Mouse (Mus musculus): ENCODE measurements around the gene Dnase2b. TPM values are rescaled to one million over a fixed set of nuclear protein-coding genes. Genes with fewer than 3 reads are reported as not detected.

The Dnase2b gene
- total RNA-seq, 2 experiments from 2014 or later, result not detected

DNA sequence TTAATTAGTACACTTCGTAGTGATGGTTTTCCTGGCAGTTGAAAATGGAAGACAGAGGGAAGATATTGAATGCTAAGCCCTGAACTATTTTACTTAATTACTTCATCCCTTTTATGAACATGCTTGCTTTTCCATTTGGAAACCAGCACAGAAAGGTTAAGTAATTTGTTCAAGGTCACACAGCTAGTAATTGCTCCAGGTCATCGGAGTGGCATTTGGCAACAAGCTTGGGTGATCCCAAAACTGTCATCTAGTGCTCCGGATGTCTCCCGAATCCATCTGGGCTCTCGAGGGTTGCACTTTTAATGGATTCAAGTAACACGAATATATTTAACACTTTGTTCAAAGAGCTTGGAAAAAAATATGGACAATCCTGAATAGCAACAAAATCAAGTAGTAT is 44.5 kb downstream of the Dnase2b start:
- no peak for DNase-seq (ENCODE audit: low spot score in 2 of 2)

DNA sequence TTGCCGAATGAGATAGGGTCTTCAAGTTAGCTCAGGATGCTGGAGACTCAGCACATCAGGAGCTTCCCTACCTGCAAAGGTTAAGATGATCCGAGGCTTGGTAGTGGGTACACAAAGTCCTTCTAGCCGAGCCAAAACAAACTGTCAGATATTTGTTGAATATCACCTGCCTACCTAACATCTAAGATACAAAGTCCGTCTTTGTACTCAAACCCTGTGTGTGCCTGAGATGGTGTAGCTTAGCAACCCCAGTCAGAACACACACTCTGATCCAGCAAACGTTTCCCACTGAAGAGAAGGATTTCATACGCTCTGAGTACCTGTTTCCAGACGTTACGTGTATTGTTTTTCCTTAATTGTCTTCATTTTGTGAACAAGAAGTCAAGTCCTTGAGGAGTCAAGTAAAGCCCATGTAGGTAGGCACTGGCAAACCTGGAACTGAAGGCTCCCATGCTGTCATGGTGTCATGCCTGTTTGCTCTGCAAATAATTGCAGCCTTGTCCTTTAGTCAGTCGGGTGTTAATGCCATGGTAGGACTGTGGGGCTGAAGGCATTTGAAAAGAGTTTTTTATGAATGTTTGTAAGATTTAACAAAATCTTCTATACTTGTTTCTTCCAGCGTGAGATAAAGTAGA is 45.1 kb downstream of the Dnase2b start, which contains the start of gene Uox:
Gene Uox, plus strand, starts transcription at position 279 of the 635 bp plus-strand sequence.
- no peak for DNase-seq (ENCODE audit: low spot score in 2 of 2)

- DNase-seq (ENCODE audit: low spot score in 2 of 2), result no peak
These were observed 45.8 kb downstream of the Dnase2b start for GRCm38 (mm10) chr3:146569594-146569993.

- DNase-seq (ENCODE audit: low spot score in 2 of 2), result no peak
These were observed 47.4 kb downstream of the Dnase2b start for GRCm38 (mm10) chr3:146567884-146568530.

DNA sequence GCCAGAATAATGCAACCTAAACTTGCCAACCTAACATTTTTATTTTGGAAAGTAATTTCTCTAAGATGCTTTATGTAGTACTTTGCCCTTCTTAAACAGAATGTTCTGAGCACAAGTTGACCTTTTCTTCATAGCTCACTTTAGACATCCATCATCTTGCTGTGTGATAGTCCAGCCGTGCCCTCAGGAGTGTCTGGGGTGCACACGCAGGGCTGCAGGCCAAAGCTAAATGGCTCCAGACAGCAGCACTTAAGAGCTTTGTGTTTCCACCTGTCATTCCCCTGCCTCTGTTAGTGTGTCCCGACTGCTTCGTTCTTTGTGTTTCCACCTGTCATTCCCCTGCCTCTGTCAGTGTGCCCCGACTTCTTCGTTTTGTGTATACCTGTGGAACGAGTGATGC is 48.0 kb downstream of the Dnase2b start:
- DNase-seq (ENCODE audit: low spot score in 2 of 2), result no peak

DNA sequence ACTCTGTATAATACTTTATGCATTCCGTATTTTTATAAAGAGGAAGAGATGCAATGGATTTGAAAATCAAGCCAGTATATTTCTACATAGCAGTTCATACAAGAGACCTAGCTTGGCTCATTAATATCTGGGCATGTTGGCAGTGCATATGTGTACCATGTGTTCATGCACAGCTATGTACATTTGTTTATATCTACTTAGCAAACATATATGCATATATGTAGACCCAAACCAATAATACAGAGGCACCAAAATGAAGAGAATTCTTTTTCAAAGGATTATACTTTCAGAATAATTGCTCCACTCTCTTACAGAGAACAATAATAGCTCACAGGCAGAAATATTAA is 50.4 kb downstream of the Dnase2b start:
- DNase-seq (ENCODE audit: low spot score in 2 of 2), result no peak

- peak; percentile 89 to 90 for DNase-seq (ENCODE audit: low spot score in 2 of 2)
These were observed 50.9 kb downstream of the Dnase2b start for GRCm38 (mm10) chr3:146564268-146565064.

DNA sequence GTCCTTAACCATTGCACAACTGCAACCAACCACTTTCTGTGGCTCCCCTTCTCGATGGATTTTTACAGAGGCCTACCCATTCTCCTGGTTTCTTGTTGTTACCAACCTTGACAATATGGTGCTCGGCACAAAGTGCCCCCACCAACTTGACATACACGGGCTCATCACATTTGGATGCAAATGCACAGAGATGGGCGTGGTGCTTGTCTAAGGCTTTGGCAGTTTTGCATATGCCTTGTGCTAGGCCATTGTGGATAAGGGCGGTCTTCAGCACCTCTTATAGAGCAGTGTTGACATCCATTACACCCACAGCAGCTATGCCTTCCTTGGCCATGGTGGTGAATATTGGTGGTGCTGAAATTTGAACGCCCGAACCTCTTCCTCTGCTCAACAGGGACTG is 52.5 kb downstream of the Dnase2b start:
- DNase-seq (ENCODE audit: low spot score in 2 of 2), result no peak

GRCm38 (mm10) chr3:146557507-146557906 is 57.9 kb downstream of the Dnase2b start:
- DNase-seq (ENCODE audit: low spot score in 2 of 2), result no peak

DNA sequence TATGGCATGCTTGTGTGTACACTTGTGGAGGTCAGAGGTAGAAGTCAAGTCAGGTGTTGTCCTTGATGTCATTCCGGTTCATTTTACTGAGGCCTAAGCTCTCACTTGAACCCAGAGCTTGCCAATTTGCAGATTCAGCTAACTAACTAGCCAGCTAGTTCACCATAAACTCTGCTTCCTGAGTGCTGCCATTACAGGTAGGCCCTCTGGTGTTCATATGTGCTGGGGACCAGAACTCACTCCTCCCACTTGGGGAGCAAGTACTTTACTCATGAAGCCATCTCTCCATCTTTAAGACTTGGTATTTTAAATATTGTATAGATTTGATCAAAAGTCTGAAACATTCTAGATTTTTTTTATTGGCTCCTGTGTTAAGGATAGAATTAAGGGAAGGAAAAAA is 58.8 kb downstream of the Dnase2b start:
- DNase-seq (ENCODE audit: low spot score in 2 of 2), result no peak

DNA sequence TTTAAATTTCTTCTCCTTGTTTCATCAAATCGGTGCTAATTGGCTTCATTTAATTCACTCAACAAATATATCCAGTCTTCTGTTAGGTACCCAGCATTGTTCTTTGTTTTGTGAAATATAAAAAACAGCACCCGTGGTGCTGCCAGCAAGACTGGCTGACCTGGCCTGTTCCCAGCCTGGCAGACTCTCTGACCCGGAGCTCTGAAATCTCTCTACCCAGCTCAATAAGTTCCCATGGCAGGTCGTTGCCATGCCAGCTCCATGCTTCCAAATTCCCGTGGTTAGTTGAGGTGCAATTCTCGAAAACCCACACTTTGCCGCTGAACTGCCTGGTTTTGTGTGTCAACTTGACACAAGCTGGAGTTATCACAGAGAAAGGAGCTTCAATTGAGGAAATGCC is 60.6 kb downstream of the Dnase2b start:
- DNase-seq (ENCODE audit: low spot score in 2 of 2), result no peak

DNA sequence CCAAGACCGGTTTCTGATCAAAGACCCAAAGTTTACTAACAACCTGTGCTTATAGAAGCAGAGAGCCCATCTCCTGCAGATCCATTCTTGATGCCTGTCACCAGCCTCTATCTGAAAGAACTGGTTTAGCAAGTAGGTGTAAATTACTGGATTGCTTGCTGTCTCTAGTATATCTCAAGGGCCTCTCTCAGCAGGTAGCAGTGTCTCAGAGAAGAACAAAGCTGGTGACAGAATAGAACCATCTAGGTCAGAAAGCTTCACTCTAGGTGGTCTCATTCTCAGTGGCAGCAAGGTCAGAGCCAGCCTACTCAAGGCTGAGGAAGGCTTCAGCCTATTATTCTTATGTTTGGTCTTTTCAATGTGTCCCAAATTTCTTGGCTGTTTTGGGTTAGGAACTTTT is 71.8 kb downstream of the Dnase2b start:
- DNase-seq (ENCODE audit: low spot score in 2 of 2), result no peak

DNA sequence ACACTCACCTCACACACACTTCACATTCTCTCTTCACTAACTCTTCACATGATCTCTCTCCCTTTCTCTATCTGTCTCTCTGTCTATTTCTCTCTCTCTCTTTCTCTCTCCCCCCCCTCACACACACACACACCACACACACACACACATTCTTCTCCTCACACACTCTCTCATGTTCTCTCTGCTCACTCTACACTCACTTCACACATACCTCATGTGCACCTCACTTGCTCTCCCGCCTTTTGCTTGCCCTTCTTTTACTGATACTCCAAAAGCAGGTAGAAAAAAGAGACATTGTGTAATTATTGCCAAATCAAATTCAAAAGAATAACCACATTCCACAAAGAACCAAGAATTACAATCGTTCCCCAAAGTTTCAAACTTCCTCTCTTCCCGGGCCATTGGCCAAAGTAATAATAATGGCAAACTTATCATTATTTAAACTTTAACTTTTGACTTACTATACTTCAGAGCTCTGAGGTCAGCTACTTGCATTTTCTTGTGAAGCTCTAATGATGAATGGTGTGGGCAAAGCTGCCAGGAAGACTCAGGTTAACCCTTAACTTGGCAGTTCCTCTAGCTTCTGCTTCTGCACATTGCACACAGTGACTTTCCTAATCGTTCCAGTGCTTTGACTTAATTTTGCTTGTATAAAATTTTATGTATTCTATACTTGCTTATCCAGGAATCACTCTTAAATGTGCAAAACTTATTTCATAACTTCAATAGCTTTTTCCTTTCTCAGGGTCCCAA is 74.7 kb downstream of the Dnase2b start:
- no peak for DNase-seq (ENCODE audit: low spot score in 2 of 2)

DNA sequence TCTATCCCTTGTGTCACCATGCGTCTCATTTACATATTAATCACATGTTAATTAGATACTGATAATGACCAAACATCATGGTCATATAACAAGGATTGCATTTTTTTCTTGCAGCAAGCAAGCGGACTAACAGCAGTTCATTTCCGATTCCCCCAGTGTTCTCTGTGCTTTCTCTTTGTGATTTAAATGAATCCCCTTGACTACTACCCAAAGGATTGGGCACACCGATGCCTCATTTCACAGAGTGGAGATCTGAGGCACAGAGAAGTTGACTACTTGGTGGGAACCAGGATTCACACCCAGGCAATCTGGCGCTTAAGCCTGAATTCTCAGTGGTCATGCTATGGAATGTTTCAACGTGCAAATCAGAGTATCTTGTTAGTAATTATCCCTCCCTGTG is 80.4 kb downstream of the Dnase2b start:
- no peak for DNase-seq (ENCODE audit: low spot score in 2 of 2)

Other genes with a start within 250 kb of the Dnase2b start
- 100 to 1,000 TPM; 191 to 199 TPM for gene Ssx2ip, start 211.0 kb downstream of the Dnase2b start, total RNA-seq (2021)
- gene Ctbs, start 165.8 kb downstream of the Dnase2b start, total RNA-seq (2021), result 1 to 10 TPM; 6.7 to 8.2 TPM
- 1 to 10 TPM; 3.2 to 3.3 TPM for gene Spata1, start 115.8 kb downstream of the Dnase2b start, total RNA-seq (2021)
- 10 to 100 TPM; 41.1 to 64.9 TPM for gene Gng5, start 115.8 kb downstream of the Dnase2b start, total RNA-seq (2021)
- gene Rpf1, start 94.2 kb downstream of the Dnase2b start, total RNA-seq (2021), result 10 to 100 TPM; 17.0 to 18.6 TPM
- gene Uox, start 45.2 kb downstream of the Dnase2b start, total RNA-seq (2021), result under 1 TPM; 0.38 to 0.75 TPM
- gene 4930503B20Rik, start 35.7 kb upstream of the Dnase2b start, total RNA-seq (2021), result not detected
- under 1 TPM; 0.83 to 0.94 TPM for gene Samd13, start 70.0 kb upstream of the Dnase2b start, total RNA-seq (2021)
- gene Prkacb, start 197.4 kb upstream of the Dnase2b start, total RNA-seq (2021), result 100 to 1,000 TPM; 249 to 257 TPM
- gene Ttll7, start 236.8 kb upstream of the Dnase2b start, total RNA-seq (2021), result 10 to 100 TPM; 78.7 to 88.3 TPM

All from layer of hippocampus, postnatal 10 days (tissue).